Mouse (Mus musculus): ENCODE measurements around the gene Ache.
"Not testable (repeated sequence)": the region's sequence is repeated elsewhere in the genome, so short reads cannot be mapped to it uniquely, and the experiment has no call there.

Ache gene

DNA sequence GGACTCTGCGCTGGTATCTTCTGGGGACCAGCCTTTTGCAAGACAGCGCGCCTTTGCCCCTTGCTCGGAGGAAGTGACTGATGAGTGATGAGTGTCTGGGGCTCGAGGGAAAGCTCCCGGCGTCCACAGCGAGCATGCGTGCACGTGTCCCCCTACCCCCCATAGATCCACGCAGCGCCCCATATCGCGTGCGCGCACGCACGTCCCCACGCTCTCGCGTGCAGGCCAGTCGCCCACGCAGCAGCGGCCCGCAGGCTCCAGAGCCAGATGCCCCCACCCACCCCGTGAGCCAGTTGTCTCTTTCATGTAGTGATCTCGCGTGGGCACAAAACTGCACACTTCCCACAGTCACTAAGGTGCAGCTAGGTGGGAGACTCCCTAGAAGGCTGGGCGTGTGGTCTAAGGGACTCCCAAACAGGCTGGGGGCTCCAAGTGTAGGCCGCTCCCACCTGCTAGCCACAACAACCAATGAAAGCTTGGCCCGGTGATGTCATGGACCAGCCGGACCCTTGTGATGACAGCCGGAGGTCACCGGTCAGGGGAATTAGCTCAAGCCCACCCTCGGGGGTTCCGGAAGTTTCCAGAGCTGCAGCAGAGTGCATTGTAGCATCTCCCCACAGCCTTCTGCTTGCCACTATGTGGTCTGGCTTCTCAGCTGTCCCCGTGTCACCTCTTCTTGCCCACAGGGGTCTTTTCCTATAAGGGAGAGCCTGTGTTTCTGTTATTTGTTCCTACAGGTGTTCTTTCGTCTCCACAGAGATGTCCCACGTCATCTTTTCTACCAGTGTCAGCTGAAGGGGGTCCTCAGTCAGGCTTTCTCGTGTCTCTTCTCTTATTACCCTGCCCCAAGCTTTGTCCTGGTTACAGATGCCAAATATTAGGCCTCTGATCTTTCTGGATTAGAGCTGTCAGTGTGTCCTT lies at the start of gene Ache:
TSS of gene Ache (plus strand) at position 488 of the 921 bp plus-strand sequence.
- no peak for DNase-seq (ENCODE audit: extremely low read depth, low read depth)

DNA sequence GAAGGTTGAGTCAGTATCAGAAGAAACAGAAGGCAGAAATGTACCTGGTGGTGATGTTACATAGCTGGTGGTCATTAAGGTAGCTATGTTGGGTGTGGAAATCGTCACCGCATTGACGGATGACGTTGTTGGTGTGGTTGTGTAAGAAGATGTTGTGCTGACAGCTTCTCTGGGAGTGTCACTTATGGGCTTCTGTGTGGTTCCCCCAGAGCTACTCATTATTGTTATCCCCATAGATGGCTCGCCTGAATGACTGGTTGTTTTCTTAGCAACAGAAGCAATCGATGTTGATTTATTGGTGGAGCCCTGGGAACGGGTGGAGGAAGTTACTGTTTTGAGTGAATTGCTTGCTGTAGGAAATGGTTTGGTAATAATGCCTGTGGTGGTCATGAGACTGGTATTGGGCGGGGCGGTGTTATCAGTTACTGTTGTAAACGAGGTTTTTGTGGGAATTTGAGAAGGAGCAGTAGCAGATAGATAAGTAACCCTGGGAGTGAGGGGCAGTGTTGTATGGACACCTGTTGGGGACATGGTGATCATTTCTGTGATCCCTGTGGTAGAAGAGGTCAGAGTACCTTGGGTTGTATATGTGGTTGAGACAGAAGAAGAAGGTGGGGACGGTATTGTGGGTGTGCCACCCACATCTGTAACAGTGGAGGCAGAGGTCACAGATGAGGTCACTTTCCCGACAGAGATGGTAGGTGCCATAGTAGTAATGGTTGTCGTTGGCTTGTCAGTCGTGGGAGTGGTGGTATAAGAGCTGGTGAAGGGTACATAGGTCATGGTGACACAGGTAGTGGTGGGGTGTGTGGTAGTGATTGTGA lies 23.2 kb upstream of the Ache start:
- DNase-seq (ENCODE audit: extremely low read depth, low read depth): no peak

DNA sequence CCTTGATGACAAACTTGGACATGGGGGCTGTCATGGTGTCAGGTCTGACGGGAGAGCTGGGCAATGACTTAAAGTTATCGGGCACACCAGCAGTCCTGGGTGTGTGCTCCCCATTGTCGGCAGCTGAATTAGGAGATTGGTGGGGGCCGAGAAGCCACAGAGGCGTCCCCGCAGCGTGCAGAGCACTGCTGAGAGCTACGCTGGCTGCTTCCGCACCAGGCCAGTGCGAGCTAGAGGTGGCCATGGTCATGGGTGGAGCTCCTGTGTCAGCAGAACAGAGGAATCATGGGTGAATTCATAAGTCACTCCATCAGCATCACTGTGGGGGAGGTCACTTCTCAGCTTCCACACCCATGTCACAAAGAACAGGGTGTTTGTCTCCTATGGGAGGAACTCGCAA lies 22.5 kb upstream of the Ache start:
- no peak for DNase-seq (ENCODE audit: extremely low read depth, low read depth)

DNA sequence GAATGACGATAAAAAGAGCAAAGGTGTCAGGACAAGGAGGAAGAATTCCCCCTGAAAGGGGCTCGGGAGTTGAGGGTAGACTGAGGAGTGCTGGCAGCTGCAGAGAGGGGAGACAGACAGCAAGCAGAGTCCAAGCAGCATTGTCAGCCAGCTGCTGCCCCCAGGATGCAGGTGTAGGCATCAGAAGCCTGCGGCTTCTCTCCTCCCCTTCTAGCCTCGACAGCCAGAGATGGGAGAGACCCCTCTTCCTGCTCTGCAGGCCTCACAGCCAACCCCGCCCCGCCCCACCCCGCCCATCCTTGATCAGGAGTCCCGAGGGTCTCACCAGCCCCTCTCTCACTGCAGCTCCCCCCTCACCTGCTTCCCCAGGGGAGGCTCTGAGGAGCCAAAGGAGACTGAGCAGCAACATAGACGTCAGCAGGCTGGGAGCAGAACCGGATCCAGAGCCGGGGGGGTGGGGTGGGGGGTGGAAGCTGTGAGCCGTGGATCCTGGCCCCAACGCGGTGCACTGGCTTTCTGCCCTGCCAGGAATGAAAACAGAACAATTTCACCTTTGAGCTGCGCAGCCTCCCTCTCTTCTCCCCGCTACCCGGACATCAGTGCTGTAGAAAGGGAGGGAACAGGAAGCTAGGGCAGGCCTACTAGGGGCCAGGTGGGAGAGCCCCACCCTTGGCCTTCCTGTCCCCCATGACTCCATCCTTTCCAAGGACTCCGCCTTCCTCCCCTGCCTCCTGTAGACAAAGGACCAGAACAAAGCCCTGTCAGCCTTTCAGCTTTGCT lies 19.0 kb upstream of the Ache start:
- DNase-seq (ENCODE audit: extremely low read depth, low read depth): no peak

DNA sequence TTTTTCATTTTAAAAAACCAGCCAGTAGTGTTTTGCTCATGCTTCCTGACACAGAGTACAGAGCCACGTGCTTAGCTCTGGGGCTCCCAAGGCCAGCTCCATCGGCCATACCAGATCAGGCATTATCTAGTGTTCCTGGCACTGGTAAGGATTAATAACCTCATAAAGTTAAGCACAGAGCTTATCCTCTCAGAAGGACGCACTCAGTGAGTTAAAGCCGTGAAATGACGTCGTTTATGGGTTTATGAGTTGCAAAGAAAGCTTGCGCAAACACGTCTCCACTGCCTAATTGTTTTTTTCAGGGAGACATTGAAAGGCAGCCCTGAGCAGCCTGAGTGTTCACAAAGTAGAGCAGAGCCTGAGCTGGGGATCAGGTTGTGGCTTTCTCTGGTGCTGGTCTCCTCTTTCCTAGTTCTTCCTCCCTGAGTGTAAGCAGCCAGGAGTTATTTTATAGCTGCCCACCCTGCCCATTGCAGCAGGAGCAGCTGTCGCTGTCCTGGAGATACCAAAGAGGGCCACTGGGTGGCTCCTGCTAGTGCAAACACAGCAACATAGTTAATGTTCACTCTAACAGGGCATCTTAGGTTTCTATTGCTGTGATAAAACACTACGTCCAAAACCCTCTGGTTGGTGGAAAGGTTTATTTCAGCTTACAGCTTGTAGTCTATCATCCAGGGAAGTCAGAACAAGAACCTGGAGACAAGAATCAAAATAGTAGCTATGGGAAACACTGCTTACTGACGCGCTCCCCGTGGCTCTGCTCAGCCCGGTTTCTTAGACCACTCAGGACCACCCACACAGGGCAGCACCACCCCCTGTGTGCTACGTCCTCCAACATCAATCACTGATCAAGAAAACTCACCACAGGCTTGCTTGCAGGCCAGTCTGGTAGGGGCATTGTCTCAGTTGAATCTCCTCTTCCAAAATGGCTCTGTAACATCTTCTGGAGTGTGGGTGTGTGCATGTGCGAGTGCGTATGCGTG lies 9.7 kb upstream of the Ache start:
- DNase-seq (ENCODE audit: extremely low read depth, low read depth): no peak

DNA sequence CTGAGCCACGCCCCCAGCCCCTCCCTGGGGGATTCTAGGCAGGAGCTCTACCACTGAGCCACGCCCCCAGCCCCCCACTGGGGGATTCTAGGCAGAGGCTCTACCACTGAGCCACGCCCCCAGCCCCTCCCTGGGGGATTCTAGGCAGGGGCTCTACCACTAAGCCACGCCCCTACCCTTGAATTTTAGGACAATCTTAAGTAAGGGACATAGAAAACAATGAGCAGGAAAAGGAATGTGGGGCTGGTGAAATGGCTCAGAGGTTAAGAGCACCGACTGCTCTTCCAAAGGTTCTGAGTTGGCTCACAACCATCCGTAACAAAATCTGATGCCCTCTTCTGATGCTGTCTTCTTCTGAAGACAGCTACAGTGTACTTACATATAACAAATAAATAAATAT lies 2.9 kb upstream of the Ache start:
- not testable (repeated sequence) for DNase-seq (ENCODE audit: extremely low read depth, low read depth)

DNA sequence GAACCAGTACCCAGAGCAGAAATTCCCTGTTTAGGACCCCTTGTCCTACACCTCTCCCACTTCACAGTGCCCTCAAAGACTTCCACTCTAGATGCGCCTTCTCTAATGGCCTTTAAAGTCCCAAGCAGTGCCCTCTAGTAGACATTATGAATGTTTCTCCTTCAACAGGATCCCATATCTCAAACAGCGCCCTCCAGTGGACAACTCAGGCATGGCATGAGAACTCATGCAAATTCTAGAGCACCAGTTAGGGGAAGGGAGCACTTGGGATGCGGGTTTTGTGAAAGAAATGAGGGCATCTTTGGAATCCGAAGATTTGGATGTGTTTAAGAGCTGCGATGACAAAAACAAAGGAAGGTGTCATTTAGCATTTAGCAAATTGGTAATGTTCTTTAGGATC lies 2.3 kb upstream of the Ache start:
- DNase-seq (ENCODE audit: extremely low read depth, low read depth): no peak

DNA sequence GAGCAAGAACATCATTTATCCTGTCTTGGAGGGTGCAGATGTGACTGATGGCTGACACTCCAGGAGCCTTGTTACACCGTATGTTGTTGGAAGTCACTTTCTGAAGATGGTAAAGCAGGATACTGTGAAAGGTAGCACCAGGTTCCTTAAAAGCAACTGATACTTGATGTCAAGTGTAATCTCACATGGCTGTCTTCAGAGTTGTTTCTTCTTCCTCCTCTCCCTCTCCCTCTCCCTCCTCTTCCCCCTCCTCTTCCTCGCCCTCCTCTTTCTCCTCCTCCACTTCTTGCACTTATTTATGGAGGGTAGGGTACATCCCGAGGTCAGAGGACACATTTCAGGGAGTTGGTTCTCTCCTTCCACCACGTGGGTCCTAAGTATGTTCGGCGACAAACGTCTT lies 1.3 kb upstream of the Ache start:
- DNase-seq (ENCODE audit: extremely low read depth, low read depth): no peak

DNA sequence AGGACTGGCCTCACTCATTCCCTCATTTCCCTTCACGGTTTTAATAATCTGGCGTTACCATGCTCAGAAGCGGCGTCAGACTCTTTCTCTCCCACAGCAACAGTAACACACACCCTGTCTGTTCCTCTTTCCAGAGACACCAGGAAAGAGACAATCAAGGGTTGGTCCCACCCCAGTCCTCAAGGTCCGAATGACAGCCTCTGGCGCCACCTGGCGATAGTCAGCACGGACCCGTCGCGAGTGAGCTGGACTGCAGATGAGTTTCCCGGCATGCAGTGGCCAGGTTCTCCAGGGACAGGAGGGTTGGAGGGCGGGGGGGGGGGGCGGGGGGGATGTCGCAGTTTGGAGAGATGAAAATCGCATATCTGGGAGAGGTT lies 676 bp upstream of the Ache start:
- peak; percentile 90 for DNase-seq (ENCODE audit: extremely low read depth, low read depth)

DNA sequence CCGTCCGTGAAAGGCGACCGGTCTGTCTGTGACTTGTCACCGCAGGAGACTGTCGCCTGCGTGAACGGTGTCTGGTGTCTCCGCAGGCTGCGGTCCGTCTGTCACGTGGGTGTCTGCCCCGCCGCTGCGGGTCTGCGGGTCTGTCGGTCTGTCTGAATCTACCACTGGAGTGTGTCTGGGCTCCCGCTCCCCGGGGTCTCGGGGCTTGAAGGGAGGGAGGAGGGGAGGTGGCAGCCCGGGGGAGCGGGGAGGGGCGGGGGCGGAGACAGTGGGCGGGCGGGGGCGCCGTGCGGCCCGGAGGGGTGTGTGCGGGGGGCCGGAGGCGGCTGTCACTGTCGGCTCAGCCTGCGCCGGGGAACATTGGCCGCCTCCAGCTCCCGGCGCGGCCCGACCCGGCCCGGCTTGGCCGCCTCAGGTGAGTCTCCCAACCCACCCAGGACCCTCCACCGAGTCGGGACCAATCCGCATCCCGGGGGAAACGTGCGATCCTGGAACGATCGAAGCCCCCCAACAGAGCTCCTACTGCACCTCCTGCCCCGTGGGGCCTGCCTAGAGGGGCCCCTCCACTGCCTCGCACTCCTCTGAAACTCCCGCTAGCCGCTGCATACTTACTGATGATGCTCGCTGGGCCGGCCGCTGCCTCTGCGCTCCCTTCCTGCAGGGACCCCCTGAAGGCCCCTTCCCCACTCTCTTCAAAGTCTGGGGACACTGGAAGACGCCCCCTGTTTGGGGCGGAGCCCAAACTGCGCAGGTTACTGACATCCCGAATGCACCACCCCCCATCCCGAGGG lies 829 bp downstream of the Ache start:
- DNase-seq (ENCODE audit: extremely low read depth, low read depth): no peak

DNA sequence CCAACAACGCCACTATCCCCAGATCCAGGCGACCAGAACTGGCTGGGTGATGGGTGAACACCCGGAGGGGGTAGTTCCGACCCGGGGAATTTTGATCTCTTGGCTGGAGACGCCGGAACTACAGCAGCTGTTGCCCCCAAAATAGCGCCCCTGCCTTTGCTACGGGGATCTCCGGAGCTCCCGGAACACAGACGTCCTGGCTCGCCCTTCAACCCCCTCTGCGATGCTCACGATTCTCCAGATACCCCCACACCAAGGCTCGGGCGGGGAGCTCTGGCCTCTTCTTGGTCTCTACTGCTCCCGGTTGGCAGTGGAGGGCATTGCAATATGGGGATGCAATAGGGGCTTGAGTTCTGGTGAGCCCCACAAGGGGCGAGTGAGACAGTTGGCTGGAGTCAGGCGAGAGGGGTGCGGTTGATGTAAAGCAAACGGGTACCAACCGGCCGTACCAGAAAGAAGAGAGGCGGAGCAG lies 1.7 kb downstream of the Ache start:
- no peak for DNase-seq (ENCODE audit: extremely low read depth, low read depth)

DNA sequence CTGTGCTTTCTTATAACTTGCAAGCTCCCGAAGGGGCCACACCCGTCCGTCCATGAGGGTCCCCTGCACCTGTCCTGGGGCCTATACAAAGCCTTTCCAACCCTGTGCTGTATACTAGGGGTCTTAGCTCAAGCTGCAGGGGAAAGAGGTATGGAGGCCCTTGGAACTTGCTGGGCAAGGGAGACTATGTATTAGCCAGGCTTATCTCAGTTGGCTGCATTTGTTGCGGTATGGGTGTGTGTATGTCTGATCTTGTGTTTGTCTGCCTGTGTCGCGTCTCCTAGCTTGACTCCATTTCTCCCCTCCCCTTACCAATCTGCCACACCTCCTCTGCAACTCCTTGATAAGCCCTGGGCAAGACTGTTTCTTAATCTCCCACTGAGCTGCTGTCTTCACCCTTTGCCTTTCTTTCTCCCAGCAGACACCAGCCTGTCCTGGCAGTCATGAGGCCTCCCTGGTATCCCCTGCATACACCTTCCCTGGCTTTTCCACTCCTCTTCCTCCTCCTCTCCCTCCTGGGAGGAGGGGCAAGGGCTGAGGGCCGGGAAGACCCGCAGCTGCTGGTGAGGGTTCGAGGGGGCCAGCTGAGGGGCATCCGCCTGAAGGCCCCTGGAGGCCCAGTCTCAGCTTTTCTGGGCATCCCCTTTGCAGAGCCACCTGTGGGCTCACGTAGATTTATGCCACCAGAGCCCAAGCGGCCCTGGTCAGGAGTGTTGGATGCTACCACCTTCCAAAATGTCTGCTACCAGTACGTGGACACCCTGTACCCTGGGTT lies 2.5 kb downstream of the Ache start:
- peak; percentile 99 for DNase-seq (ENCODE audit: extremely low read depth, low read depth)

DNA sequence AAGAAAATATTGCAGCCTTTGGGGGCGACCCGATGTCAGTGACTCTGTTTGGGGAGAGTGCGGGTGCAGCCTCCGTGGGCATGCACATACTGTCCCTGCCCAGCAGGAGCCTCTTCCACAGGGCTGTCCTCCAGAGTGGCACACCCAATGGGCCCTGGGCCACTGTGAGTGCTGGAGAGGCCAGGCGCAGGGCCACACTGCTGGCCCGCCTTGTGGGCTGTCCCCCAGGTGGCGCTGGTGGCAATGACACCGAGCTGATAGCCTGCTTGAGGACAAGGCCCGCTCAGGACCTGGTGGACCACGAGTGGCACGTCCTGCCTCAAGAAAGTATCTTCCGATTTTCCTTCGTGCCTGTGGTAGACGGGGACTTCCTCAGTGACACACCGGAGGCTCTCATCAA lies 3.4 kb downstream of the Ache start:
- no peak for DNase-seq (ENCODE audit: extremely low read depth, low read depth)

DNA sequence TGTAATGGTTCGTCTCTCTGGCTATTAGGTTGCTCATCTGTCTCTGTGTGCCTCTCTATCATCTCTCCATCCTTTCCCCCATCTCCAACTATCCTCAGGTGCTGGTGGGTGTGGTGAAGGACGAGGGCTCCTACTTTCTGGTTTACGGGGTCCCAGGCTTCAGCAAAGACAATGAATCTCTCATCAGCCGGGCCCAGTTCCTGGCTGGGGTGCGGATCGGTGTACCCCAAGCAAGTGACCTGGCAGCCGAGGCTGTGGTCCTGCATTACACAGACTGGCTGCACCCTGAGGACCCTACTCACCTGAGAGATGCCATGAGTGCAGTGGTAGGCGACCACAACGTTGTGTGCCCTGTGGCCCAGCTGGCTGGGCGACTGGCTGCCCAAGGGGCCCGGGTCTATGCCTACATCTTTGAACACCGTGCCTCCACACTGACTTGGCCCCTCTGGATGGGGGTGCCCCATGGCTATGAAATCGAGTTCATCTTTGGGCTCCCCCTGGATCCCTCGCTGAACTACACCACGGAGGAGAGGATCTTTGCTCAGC lies 4.1 kb downstream of the Ache start:
- no peak for DNase-seq (ENCODE audit: extremely low read depth, low read depth)

DNA sequence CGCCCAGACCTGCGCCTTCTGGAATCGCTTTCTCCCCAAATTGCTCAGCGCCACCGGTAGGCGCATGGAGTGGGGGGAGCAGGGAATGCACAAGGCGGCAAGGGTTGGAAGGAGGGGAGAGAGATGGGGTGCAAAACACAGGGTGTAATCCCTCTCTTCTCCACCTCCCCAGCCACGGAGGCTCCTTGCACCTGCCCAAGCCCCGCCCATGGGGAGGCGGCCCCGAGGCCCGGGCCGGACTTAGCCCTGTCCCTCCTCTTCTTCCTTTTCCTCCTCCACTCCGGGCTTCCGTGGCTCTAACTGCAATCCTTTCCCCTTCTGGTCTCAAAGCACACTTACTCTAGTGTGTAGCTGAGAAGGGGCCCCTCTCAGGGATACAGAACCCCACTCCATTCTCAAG lies 6.0 kb downstream of the Ache start:
- no peak for DNase-seq (ENCODE audit: extremely low read depth, low read depth)

DNA sequence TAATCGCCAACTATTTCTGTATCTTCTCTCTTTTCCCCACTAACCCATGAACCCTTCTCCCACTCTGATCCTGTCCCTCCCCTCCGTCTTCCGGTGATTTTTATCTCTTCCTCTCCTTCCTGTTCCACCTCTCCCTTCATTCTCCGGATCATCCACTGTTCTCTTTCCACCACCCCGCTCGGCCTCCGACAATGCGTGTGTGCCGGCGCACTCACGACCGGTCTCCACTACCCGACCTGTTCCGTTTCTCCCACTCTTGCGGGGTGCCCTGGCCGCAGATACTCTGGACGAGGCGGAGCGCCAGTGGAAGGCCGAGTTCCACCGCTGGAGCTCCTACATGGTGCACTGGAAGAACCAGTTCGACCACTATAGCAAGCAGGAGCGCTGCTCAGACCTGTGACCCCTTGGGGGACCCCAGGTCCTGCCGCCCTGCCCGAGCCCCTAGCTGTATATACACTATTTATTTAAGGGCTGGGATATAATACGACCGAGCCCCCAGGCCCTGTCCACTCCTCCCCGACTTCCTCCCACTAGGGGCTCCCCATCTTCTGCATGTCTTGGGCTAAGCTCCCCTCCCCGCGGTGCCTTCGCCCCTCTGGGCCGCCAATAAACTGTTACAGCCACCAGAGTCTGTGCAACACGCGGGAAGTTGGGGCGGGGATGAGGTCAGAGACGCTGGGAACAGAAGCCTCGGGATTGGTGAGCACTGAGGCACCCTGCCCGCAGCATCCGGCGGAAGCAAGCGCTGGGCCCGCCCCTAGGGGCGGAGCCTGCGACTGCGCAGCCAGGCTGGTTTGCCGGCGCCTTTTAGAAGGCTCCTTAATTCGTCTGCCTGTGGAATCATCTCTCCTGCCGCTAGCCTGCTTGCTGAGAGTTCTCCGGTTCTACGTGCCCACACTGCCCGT lies 6.8 kb downstream of the Ache start, which contains the start of gene Ufsp1:
TSS of gene Ufsp1 (plus strand) at position 791 of the 905 bp plus-strand sequence.
- DNase-seq (ENCODE audit: extremely low read depth, low read depth): peak; percentile 78

DNA sequence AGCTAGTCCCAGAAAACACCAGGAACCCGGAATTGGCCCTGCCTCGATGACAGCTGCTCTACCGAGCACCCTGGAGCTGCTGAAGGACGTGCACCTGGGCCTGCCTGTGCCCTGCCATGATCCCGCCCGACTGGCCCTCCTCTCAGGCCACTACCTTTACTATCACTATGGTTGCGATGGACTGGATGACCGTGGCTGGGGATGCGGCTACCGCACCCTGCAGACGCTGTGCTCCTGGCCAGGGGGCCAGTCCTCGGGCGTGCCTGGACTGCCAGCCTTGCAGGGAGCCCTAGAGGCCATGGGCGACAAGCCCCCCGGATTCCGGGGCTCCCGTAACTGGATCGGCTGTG lies 7.4 kb downstream of the Ache start:
- no peak for DNase-seq (ENCODE audit: extremely low read depth, low read depth)

DNA sequence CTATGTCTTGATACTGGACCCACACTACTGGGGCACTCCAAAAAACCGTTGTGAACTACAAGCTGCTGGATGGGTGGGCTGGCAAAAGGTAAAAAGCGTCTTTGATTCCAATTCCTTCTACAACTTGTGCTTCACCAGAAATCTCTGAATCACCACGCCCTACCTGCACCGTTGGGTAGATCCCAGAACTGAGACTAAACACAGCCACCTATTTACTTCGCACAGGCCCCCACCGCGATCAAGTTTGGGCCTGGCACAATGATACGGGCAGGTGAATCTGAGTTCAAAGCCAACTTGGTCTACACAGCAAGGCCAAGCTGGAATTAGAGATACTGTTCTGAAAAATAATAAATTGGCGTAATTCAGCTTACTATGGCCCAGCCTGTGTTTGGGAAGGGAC lies 8.0 kb downstream of the Ache start:
- no peak for DNase-seq (ENCODE audit: extremely low read depth, low read depth)
